9 mouse cellular contexts compared by ENCODE assay signal in the genomic region with DNA sequence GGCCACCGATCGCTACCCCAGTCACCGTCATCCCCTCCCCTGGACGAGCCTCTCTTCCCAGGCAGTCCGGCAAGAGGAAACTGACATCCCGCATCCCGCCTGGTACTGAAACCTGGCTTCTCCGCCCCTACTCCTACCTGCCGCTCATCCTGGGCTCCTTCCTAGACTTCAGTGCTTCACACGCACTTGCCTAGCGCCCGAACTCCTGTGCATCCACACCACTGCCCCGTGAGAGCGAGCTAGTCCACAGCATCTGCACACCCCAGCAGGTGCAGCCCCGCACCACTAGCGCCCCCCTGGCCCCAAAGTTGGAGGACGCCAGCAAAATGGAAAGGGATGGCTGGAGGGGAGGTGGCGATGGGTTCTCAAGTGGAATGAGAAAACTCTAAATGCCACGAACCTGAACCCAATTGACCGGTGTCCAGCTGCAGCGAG. TPM values are rescaled to one million over a fixed set of nuclear protein-coding genes. Genes with fewer than 3 reads are reported as not detected.
DNase-seq lines count a peak whose midpoint lies in the region; ATAC-seq lines count a peak whose summit lies in the region.
"Had no signal": no experiment of that assay in that cellular context is flagged by ENCODE, and none has a peak within 500 bp of the region (broad histone marks: within the 10 kb centered on the region; RNA-seq: fewer than 3 reads in every experiment).

No protein-coding gene starts in this region.

- no peak for ATAC-seq in megakaryocyte, adult 5-6 weeks (ENCODE audit: poor library complexity, severe bottlenecking)
- no peak for ATAC-seq in embryonic facial prominence, embryonic 13.5 days (ENCODE audit: insufficient number of reproducible peaks, insufficient read depth, low FRiP score, low TSS enrichment, low read depth)
- ATAC-seq in activated CD4-positive, CD25-positive, alpha-beta regulatory T cell, adult 4 months, result no peak

- H3K9ac ChIP-seq in embryonic facial prominence, embryonic 13.5 days, result peak overlapping the region; percentile 65

- H3K9me3 ChIP-seq in megakaryocyte, embryonic 14.5 days, result 0 out of 2 replicates have a peak, but pooled peaks cover 8% of the 10 kb centered on the region
- H3K9me3 ChIP-seq in embryonic facial prominence, embryonic 13.5 days, result no peaks in the 10 kb centered on the region

- peak overlapping the region; percentile 95 for H3K4me2 ChIP-seq in embryonic facial prominence, embryonic 13.5 days

- peak overlapping the region; percentile 82 for H3K4me3 ChIP-seq in megakaryocyte, embryonic 14.5 days (replicated peaks)
- H3K4me3 ChIP-seq in embryonic facial prominence, embryonic 13.5 days, result peak overlapping the region; percentile 53

- H3K27ac ChIP-seq in embryonic facial prominence, embryonic 13.5 days, result no peak overlapping the region

- peak; percentile 7 to 12 for DNase-seq in heart, postnatal 14 days
- peak; percentile 41 to 51 for DNase-seq in layer of hippocampus, postnatal 25 days (ENCODE audit: extremely low spot score in 1 of 2, low spot score in 1 of 2)
- DNase-seq in lung, postnatal 36 days, result peak; percentile 17
- DNase-seq in spleen, postnatal 10 days (ENCODE audit: low spot score in 2 of 2), result peak; percentile 16 to 40

- intact Hi-C loops in heart, postnatal 14 days (cut with DNase I), result no loop called here

- under 1% methylated on average over 21 of the region's 21 CpGs for WGBS in embryonic facial prominence, embryonic 13.5 days

- peaks cover 31% of the 10 kb centered on the region for H3K4me1 ChIP-seq in megakaryocyte, embryonic 14.5 days
- peaks cover 69% of the 10 kb centered on the region for H3K4me1 ChIP-seq in embryonic facial prominence, embryonic 13.5 days

- no peaks in the 10 kb centered on the region for H3K36me3 ChIP-seq in megakaryocyte, embryonic 14.5 days (replicated peaks; ENCODE audit: low read length)
- no peaks in the 10 kb centered on the region for H3K36me3 ChIP-seq in embryonic facial prominence, embryonic 13.5 days

- H3K27me3 ChIP-seq in megakaryocyte, embryonic 14.5 days (replicated peaks), result peaks cover 78% of the 10 kb centered on the region
- H3K27me3 ChIP-seq in embryonic facial prominence, embryonic 13.5 days, result peaks cover 86% of the 10 kb centered on the region

RNA-seq across cellular contexts. Expression of a gene that starts 0.6 kb away (rescaled TPM):
- not detected in 2 replicates for polyA plus RNA-seq in megakaryocyte, embryonic 14.5 days (2012; ENCODE audit: insufficient read depth, low replicate concordance)
- 0.21 TPM in 1 of 2 replicates, not detected in the other for total RNA-seq in megakaryocyte, adult 5-6 weeks (2015)
- 0.28 and 0.48 TPM in 2 replicates for total RNA-seq in megakaryocyte, adult 5-6 weeks (2017)
- 22.9 and 24.0 TPM in 2 replicates for polyA plus RNA-seq in embryonic facial prominence, embryonic 13.5 days (2015; fragmentation: Nextera tagmentation; extraction: Ambion mirVana)
- 1 to 10 TPM; 3.9 to 4.2 TPM for total RNA-seq in heart, postnatal 14 days (2021)
- total RNA-seq in layer of hippocampus, postnatal 25 days (2021), result 10 to 100 TPM; 57.4 to 68.1 TPM
- under 1 TPM; 0.22 to 0.44 TPM for polyA plus RNA-seq in activated CD4-positive, CD25-positive, alpha-beta regulatory T cell, adult 4 months (2017; shearing (Covaris generic))

RNA-seq across cellular contexts. Expression of a gene that starts 56.7 kb away (rescaled TPM):
- polyA plus RNA-seq in megakaryocyte, embryonic 14.5 days (2012; ENCODE audit: insufficient read depth, low replicate concordance), result not detected in 2 replicates
- not detected in 2 replicates for total RNA-seq in megakaryocyte, adult 5-6 weeks (2015)
- total RNA-seq in megakaryocyte, adult 5-6 weeks (2017), result not detected in 2 replicates
- not detected in 2 replicates for polyA plus RNA-seq in embryonic facial prominence, embryonic 13.5 days (2015; fragmentation: Nextera tagmentation; extraction: Ambion mirVana)
- not detected for total RNA-seq in heart, postnatal 14 days (2021)
- under 1 TPM in 1 of 2 experiments, not detected in 1; 0.27 TPM for total RNA-seq in layer of hippocampus, postnatal 25 days (2021)
- not detected for polyA plus RNA-seq in activated CD4-positive, CD25-positive, alpha-beta regulatory T cell, adult 4 months (2017; shearing (Covaris generic))
- total RNA-seq: heart, postnatal 36 days had no signal

Comparison
In these comparisons a context has a peak if more than half of its experiments do, and no peak if none do; other contexts are left out.
1. RNA of a gene that starts 0.6 kb away (total RNA-seq): 57.4 to 68.1 TPM in layer of hippocampus, postnatal 25 days; 3.9 to 4.2 TPM in heart, postnatal 14 days and 0.21 to 0.48 TPM in megakaryocyte, adult 5-6 weeks; every median in the first group is over 10 times any median in the second.
2. Peak in every context shown above with its lines, with median percentiles within 50 percentile points of each other: DNase-seq.